Mouse (Mus musculus): ENCODE results near the gene Krtcap3. TPM values are rescaled to one million over a fixed set of nuclear protein-coding genes. Genes with fewer than 3 reads are reported as not detected.

Gene Krtcap3
- polyA plus RNA-seq, 1 experiment from 2014 or later, result 7.5 TPM

DNA sequence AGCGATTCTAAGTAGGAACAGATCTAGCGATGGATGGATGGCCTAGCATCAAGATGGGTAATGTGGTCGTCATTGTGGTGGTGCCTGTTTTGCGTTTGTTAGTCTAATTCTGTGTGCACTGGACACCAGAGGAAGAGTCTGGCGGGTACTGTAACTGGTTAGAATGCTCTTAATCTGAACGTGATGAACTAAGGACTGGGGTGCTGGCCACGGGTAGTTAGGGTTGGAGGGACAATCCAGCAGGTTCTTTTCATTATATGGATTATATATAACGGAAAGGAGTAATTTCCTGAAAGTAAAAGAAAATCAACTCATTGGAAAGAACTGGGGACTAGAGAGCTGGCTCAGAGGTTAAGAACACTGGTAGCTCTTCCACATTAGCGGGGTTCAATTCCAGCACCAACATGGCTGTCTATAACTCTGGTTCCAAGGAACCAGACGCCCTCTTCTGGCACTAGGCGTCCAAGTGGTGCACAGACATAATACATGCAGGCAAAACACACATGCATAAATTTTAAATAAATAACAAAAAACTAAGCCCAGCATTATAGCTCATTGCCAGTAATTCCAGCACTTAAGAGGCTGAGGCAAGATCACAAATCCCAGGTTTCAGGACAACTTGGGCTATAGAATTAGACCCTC, 30.1 kb upstream of the Krtcap3 start:
- peak overlapping the region; percentile 87 for H3K27ac ChIP-seq (ENCODE audit: low read depth)
- peaks cover 16% of the 10 kb centered on the region for H3K4me1 ChIP-seq (ENCODE audit: insufficient read depth)
- 23% methylated on average over 11 of the region's 11 CpGs for WGBS (ENCODE audit: insufficient replicate concordance)
- peak overlapping the region; percentile 88 for H3K9ac ChIP-seq (replicated peaks)
- ATAC-seq (no peak), DNase-seq (peak; percentile 55)
- no peaks in the 10 kb centered on the region for H3K9me3 ChIP-seq (ENCODE audit: low read length)
- H3K36me3 ChIP-seq (replicated peaks; ENCODE audit: insufficient read depth, low read length), result no peaks in the 10 kb centered on the region
- TF ChIP-seq CTCF (IDR thresholded peaks at IDR 0.05; ENCODE audit: low read depth), result peak; percentile 68
- TF ChIP-seq EP300 (IDR thresholded peaks at IDR 0.05; ENCODE audit: low read depth), result no peak
- H3K27me3 ChIP-seq (ENCODE audit: insufficient read depth, low read length), result no peaks in the 10 kb centered on the region
- H3K4me2 ChIP-seq (ENCODE audit: low read depth, low read length), result peak overlapping the region; percentile 87
- H3K4me3 ChIP-seq (ENCODE audit: low read depth, low read length), result peak overlapping the region; percentile 83

DNA sequence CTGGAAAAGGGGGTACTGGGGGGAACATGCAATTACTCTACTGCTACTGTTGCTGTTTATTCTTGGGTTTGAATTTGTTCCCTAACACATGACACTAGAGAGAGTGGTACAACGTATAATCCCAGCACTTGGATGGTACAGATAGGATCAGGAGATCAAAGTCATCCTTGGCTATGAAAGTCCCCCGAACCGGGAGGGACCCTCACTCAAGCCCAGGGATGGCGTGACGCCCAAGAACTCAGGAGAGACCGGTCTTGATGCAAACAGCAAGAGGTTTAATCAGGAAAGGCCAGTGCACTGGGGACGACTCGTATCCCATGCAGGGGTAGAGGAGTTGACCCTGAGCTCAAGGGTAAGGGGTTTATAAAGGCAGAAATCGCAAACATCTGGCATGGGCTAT, 28.8 kb upstream of the Krtcap3 start:
- Histone ChIP-seq H3K4me3 (ENCODE audit: low read depth, low read length) (no peak overlapping the region), H3K27me3 (ENCODE audit: insufficient read depth, low read length) (no peaks in the 10 kb centered on the region), H3K9ac (replicated peaks) (no peak overlapping the region), H3K27ac (ENCODE audit: low read depth) (no peak overlapping the region), H3K4me1 (ENCODE audit: insufficient read depth) (peaks cover 12% of the 10 kb centered on the region), H3K9me3 (ENCODE audit: low read length) (no peaks in the 10 kb centered on the region), H3K4me2 (ENCODE audit: low read depth, low read length) (no peak overlapping the region), H3K36me3 (replicated peaks; ENCODE audit: insufficient read depth, low read length) (no peaks in the 10 kb centered on the region)
- 91% methylated on average over 9 of the region's 9 CpGs for WGBS (ENCODE audit: insufficient replicate concordance)
- TF ChIP-seq CTCF (IDR thresholded peaks at IDR 0.05; ENCODE audit: low read depth) (no peak), EP300 (IDR thresholded peaks at IDR 0.05; ENCODE audit: low read depth) (no peak)
- DNase-seq (no peak), ATAC-seq (no peak)

DNA sequence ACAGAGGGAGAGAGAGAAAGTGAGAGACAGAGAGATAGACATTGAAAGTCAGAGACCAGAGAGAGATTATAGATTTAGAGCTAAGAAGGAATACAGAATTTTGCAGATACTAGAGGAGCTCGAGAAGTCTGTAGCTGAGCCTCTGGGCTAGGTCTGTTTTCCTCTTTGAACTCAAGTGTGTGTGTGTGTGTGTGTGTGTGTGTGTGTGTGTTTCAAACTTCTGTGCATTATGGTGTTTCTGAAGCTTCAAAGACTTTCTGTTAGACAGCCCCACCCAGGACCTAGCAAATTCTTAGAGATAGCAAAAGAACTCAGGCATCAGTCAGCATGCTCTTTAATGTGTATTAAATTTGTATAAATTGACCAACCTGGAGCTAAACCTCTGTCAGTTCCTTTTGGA, 24.9 kb upstream of the Krtcap3 start:
- Histone ChIP-seq H3K9ac (replicated peaks) (no peak overlapping the region), H3K4me2 (ENCODE audit: low read depth, low read length) (no peak overlapping the region), H3K27me3 (ENCODE audit: insufficient read depth, low read length) (no peaks in the 10 kb centered on the region), H3K4me1 (ENCODE audit: insufficient read depth) (no peaks in the 10 kb centered on the region), H3K36me3 (replicated peaks; ENCODE audit: insufficient read depth, low read length) (no peaks in the 10 kb centered on the region), H3K9me3 (ENCODE audit: low read length) (no peaks in the 10 kb centered on the region), H3K27ac (ENCODE audit: low read depth) (no peak overlapping the region), H3K4me3 (ENCODE audit: low read depth, low read length) (no peak overlapping the region)
- no peak for TF ChIP-seq EP300 (IDR thresholded peaks at IDR 0.05; ENCODE audit: low read depth)
- TF ChIP-seq CTCF (IDR thresholded peaks at IDR 0.05; ENCODE audit: low read depth), result no peak
- WGBS (ENCODE audit: insufficient replicate concordance), result 57% methylated on average over 1 of the region's 1 CpGs
- ATAC-seq (no peak), DNase-seq (no peak)

DNA sequence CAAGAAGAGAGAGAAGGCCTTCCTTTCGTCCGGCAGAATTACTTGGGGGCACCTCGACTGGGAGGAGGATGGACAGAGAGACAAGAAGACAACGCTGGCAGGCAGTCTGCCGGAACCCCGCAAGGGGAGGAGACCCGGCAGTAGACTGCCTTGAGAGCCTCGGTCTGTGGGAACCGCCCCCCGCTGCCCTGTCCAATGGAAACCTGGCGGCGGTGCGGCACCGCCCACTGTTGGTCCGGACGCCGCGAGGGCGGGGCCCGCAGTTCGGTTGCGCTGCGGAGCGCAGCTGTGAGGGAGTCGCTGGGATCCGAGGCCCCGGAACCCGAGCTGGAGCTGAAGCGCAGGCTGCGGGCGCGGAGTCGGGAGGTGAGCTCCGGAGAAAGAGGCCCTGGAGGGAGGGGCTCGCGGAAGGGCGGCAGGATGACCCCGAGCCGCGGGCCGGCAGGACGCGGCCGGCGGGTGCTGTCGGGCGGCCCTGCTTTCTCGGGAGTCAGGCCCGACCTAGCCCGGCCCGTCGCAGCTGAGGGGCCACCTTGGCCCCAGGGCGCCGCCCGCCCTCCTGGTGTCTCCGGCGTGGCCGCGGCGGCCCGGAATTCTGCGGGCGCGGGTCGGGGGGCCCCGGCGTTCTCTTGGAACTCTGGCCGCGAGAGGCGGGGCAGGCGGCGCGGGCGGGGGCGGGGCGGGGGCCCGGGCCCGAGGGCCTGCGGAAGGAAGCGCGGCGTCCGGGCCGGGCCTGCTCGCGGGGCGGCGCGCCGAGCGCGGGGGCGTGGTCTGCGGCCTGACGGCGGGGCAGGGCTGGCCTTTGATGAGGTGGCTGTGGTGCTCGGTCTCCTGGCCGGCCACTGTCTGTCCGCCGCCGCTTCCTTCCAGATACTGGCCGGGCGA, 10.6 kb upstream of the Krtcap3 start, which contains the start of the genes Nrbp1 and Gm9970:
Gene Nrbp1, plus strand, starts transcription at position 228 of the 885 bp plus-strand sequence.
Gene Gm9970, minus strand, starts transcription at position 596 of the 885 bp plus-strand sequence.
- under 1% methylated on average over 81 of the region's 103 CpGs for WGBS (ENCODE audit: insufficient replicate concordance)
- peak within 1 kb of the TSS; percentile 96 for H3K9ac ChIP-seq (replicated peaks)
- DNase-seq (peak; percentile 97), ATAC-seq (peak; percentile 98)
- H3K27ac ChIP-seq (ENCODE audit: low read depth), result peak within 1 kb of the TSS; percentile 98
- H3K4me1 ChIP-seq (ENCODE audit: insufficient read depth), result peaks cover 8% of the 10 kb centered on the region
- peak; percentile 7; the same call in 1 of the 2 replicates for TF ChIP-seq CTCF (IDR thresholded peaks at IDR 0.05; ENCODE audit: low read depth)
- no peak for TF ChIP-seq EP300 (IDR thresholded peaks at IDR 0.05; ENCODE audit: low read depth)
- no peaks in the 10 kb centered on the region for H3K27me3 ChIP-seq (ENCODE audit: insufficient read depth, low read length)
- H3K4me3 ChIP-seq (ENCODE audit: low read depth, low read length), result peak within 1 kb of the TSS; percentile 93
- peak within 1 kb of the TSS; percentile 92 for H3K4me2 ChIP-seq (ENCODE audit: low read depth, low read length)
- no peaks in the 10 kb centered on the region for H3K9me3 ChIP-seq (ENCODE audit: low read length)
- peaks cover 22% of the 10 kb centered on the region for H3K36me3 ChIP-seq (replicated peaks; ENCODE audit: insufficient read depth, low read length)

DNA sequence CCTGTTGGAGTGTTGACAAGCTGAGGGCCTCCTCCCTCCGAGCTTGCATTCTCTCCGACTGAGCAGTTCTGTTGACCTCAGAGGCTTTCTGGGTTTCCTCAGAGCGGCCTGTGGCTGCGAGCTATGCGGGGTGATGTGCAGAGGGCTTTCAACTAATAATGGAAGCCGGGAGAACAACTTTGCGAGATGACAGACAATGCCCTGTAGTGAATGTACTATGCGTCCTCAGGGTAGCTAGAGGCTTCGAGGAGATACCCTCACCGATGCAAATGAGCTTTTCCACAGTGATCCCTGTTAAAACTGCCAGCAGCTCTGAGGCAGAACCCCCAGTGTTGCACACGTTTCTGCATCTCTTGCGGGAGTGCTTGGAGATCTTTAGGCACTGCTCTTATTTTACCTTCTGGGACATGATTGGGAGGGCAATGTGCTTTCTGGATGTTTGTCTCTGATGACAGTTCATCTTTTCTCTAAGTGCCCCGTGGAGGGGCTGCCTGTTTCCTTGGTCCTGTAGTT, 9.9 kb upstream of the Krtcap3 start:
- Histone ChIP-seq H3K27ac (ENCODE audit: low read depth) (peak overlapping the region; percentile 98), H3K27me3 (ENCODE audit: insufficient read depth, low read length) (no peaks in the 10 kb centered on the region), H3K9me3 (ENCODE audit: low read length) (no peaks in the 10 kb centered on the region), H3K4me2 (ENCODE audit: low read depth, low read length) (peak overlapping the region; percentile 92), H3K4me3 (ENCODE audit: low read depth, low read length) (peak overlapping the region; percentile 93), H3K9ac (replicated peaks) (peak overlapping the region; percentile 96), H3K4me1 (ENCODE audit: insufficient read depth) (peaks cover 8% of the 10 kb centered on the region), H3K36me3 (replicated peaks; ENCODE audit: insufficient read depth, low read length) (peaks cover 29% of the 10 kb centered on the region)
- ATAC-seq (no peak), DNase-seq (no peak)
- TF ChIP-seq CTCF (IDR thresholded peaks at IDR 0.05; ENCODE audit: low read depth), result no peak
- TF ChIP-seq EP300 (IDR thresholded peaks at IDR 0.05; ENCODE audit: low read depth), result no peak
- WGBS (ENCODE audit: insufficient replicate concordance), result under 1% methylated on average over 13 of the region's 13 CpGs

DNA sequence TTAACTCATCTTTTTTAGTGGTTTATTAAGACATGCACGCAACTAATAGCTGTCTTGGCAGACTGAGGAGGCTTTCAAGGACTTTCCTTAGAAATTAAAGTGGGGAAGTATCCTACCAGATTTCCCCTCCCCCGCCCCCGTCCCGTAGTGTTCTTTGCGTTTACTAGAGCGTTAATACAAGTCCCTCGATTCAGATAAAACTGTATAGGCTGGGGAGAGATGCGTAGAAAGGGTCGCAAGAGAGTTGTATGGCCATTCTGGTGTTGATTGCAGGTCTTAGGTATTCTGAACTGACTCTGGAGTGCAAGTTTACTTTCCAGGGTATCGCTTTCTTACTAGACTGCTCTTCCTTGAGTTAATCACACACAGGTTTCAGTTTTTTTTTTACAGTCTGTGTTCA, 9.3 kb upstream of the Krtcap3 start:
- peak overlapping the region; percentile 93 for H3K4me3 ChIP-seq (ENCODE audit: low read depth, low read length)
- DNase-seq (no peak), ATAC-seq (no peak)
- no peaks in the 10 kb centered on the region for H3K9me3 ChIP-seq (ENCODE audit: low read length)
- H3K4me1 ChIP-seq (ENCODE audit: insufficient read depth), result peaks cover 8% of the 10 kb centered on the region
- no peaks in the 10 kb centered on the region for H3K27me3 ChIP-seq (ENCODE audit: insufficient read depth, low read length)
- 27% methylated on average over 10 of the region's 10 CpGs for WGBS (ENCODE audit: insufficient replicate concordance)
- peaks cover 35% of the 10 kb centered on the region for H3K36me3 ChIP-seq (replicated peaks; ENCODE audit: insufficient read depth, low read length)
- H3K27ac ChIP-seq (ENCODE audit: low read depth), result peak overlapping the region; percentile 98
- H3K4me2 ChIP-seq (ENCODE audit: low read depth, low read length), result peak overlapping the region; percentile 92
- TF ChIP-seq CTCF (IDR thresholded peaks at IDR 0.05; ENCODE audit: low read depth), result no peak
- TF ChIP-seq EP300 (IDR thresholded peaks at IDR 0.05; ENCODE audit: low read depth), result no peak
- peak overlapping the region; percentile 96 for H3K9ac ChIP-seq (replicated peaks)
